Mouse (Mus musculus) testis, postnatal 14 days (tissue): ENCODE measurements around the gene Fat4.

Experiments used
- DNase-seq: peaks from one replicate; pipeline ENCODE4 v3.0.0; 2021; ENCODE audit warnings: low spot score

The Fat4 gene

DNA sequence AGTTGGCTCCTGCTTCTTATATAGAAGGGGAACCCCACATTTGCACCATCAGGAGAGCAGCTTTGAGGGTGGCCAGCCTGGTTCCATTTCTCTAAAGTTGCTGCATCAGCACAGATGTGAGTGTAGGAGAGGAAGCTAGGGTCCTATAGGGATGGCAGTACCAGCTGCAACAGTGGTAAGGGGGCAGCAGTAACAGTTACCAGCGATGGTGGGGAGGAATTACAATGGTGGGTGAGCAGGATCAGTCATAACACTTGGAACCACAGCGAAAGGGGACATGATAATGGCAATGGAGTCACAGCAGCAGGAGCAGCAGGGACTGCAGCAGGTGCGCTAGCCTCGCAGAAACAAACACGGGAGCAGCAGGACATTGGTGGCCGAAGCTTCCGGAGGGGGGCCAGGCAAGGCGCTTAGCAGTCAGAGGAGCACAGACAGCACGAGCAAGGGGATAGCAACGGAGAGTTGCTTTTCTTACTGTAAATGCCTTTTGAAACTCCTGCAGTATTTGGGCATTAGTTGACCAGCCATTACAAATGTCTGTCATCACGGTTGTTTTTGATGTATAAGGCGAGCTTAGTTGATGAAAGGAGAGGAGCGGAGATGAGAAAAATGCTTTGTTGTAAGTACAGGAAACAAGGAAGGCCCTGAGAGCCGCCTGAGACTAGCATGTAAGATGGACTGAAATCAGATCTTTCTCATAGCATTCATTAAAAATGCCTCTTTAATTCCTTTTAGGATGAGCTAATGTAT lies 21.1 kb downstream of the Fat4 start:
- DNase-seq = no peak

DNA sequence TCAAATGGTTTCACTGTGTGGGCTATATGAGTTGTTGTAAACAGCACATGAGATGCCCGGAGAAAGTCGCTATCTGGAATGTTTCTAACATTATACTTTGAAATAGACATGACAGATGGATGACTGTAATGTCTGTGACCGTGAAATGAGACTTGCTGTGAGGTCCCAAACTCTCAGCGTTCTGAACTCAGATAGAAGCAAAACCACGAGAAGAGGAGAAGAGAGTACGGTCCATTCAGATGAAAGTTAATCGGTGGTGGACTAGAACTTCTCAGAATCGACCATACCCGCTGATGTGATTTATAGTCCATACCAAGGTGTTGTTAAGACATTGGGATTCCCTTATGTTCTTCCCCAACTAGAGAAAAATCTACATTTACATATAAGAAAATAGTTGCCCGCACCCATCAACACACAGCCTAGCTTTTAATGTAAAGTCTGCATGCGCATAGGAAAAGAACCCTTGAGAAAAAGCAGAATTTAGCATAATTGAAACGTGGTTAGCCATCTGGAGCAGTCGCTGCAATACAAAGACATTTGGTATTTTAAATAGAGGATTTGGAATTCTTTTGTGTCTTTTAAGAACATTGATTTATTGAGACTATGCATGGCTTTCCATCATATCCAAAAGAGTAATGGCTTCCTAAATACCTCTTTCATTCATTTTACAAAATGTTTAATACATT lies 21.8 kb downstream of the Fat4 start:
- no peak for DNase-seq

DNA sequence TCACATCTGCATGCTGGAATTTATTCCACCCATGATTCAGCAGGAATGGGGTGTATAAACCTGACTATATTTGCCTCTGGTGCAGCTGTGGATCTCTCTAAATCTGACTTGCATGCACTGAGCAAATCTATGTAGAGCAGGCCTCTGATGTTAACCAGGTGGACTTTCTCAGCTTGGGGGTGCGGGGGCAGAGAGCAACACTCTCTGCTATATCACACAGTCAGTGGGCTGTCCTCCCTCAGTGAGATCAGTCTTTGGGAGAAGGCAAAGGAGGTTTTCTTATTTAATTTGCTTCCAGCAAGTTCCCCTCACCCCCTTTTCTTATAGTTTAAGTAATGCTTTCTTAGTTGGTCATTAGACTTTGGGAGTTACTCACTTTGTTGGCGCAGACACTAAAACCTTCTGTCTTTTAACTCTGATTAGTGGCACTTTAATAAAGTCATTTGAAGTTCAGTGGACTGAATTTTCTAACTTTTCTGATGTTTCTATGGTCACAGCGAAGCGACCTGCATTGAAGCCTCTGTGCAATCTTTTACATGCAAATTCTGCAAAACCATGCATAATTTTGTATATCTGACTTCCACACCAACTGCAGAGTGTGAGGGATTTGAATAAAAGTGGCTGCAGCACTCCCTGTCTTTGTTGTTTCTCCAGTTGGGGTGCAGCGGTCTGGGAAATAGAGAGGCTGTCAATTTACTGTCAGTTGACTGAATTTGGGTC lies 26.2 kb downstream of the Fat4 start:
- no peak for DNase-seq

DNA sequence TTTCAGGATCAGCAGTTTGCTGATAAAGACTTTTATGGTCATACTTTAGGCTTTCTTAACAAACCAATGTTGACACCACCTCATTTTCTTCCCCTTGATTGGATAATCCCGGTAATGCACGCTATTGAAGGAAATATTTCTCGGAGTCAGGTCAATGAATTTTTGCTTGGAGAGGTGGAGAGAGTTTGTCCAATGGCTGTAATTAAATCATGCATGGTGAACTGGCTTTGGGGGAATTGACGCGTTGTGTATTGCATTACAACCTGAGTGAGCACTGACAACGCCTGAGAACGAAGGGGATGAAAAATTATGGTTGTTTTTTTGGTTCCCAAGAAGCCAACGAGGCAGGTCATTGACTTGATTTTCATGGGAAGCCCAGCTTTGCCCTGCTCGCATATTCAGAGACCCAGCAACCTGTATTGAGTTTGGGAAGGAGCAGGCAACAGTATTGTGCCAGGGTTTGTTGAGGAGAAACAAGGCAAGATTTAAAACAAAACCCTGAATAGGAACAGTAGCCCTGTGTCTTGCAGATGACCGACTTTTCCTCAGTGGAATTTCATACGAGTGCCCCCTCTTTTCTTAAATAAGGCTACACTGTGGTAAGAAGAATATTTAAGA lies 26.9 kb downstream of the Fat4 start:
- no peak for DNase-seq

DNA sequence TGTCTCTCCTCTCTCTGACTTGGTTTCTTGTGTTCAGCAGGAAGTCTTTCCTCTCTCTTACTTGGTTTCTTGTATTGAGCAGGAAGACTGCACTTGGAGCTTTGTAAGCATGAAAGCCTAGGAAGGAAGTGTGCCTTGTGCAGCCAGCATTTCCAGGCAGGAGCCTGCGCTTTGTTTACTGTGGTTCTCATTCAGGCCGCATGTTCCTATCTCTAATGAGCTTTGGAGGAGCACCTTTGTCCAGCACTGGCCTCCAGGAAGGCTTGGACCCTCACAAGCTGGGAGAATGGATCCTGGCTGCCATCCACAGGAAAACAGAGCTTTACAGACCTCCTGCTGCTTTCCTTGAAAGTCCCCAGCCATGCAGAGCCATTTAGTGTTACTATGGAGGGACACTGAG lies 32.2 kb downstream of the Fat4 start:
- DNase-seq = no peak

DNA sequence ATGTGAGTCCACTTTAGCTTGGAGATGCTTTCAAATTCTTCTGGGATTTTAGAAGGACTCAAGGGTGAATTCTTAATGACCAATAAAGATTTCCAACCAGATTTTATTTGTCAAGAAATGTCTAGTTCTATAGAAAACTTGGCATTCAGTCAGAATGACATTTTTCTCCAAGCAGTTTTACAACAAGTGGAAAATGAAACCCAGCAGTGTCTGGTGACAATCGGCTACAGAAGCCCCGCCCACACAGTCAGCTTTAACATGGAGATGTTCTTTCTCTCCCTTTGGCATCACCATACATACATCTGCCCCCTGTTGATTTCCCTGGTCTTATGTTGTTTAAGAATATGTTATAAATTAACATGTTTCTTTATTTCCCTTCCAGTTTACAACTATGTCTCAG lies 34.3 kb downstream of the Fat4 start:
- DNase-seq = no peak

DNA sequence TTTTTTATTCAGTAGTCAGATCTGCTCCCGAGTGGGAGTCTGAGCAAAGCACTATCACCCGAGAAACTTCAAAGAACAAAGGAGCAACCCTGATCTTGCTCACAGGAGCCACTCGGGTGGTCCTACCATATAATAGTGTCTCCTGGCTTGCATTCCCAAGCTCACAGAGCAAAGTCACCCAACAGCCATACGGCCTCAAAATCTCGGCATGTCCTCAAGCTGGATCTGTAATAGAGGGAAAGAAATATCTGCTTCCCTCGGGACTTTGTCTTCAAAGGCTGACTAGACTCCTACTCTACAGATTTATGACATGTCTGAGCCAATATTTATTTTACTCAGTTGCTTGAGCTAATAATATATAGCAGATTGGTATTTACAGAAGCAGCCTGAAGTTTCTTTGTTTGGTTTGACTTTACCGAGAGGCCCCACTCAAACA lies 36.5 kb downstream of the Fat4 start:
- no peak for DNase-seq

DNA sequence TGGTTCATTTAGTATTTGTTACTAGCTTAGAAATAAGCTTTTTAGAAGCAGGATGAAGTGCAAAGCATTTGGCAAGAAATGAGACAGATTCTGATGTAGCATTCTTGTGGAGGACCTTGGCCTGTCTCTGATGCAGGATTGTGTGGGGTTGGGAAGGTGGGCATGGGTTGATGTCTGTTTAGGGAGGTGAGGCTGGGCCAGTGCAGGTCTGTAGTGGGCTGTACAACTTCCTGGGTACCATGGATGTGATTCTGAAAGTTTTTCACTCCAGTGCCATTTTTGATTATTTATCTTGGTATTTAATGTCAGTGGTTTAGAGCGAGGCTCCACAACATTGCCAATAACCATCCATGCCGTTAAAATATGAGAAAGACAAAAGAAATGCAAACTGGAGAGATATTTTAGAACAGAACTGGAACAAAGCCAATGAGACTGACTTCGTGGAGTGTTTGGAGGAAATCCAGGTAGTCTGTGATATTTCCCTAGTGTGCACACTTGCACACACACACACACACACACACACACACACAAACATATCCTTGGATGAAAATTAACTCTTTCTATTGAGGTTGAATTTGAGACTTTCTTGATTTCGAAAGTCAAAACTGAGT lies 41.4 kb downstream of the Fat4 start:
- DNase-seq = no peak

DNA sequence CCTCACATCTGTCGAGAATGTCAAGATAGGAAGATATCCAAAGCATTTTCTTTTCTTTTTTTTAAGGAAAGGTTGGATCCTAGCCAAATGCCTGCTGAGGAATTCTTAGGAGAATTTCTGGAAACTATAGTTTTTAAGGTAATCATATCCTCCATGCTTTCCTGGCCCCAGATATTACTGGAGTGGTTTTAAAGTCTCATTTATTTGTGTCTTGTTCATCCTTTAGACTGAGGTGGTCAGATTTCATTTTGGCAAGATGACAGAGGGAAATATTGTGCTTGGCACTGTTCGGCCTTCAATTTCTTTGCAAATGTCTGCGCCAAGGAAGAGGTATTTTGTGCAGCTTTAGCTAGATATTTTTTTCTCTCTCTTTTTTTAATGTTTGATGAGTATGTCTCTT lies 42.0 kb downstream of the Fat4 start:
- DNase-seq = no peak

DNA sequence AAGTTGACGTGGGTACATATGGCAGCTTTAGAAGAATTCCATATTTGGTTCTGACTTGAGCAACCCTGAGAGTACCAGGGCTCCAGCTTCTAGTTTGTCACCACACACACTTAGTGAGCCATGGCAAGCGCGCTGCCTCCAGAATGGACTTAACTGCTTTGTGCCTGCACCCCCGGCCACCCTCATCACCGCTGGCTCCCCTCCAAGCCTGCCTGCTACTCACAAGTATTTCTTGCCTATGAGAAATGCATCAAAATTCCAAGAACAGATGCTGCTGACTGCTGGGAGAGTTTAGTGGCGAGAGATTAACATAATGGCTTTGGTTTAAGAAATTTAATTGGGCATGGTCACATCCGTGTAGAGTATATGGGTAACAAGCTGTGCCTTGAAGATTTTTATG lies 48.0 kb downstream of the Fat4 start:
- DNase-seq = no peak

DNA sequence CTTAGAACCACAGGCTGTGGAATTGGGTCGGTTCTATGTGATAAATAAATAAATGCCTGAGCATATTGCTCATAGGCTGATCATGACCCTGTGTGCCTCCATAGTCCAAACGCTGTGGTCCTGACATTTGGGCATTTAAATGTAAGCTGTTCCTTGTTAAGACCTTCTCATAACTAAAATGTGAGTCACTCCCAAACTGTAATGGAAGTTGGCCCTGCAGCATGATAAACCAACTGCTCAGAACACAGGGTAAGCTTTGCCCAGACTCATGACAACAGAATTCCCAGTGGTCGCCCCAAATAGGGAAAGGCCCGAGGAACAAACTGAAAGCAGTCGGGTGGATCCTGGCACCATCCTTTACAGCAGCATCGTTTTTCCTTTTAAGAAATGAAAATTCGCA lies 49.7 kb downstream of the Fat4 start:
- no peak for DNase-seq

DNA sequence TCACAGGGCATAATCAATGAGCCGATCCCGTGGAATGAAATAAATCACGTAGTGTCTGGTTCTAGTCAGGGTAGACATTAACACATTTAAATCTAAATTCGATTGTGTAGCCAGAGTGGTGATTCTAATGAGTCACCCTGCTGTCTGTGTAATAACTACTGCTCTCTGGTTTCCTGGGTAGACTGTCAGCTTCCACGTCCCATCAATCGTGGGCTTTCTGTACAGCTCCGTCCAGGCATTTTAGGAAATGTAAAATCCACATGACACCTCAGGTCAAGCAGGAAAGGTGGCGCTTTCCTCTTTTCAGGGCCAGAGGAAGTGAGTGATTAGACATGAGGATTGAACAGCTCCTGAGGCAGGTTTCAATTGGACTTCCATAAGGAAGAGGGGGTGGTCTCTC lies 50.4 kb downstream of the Fat4 start:
- DNase-seq = no peak

DNA sequence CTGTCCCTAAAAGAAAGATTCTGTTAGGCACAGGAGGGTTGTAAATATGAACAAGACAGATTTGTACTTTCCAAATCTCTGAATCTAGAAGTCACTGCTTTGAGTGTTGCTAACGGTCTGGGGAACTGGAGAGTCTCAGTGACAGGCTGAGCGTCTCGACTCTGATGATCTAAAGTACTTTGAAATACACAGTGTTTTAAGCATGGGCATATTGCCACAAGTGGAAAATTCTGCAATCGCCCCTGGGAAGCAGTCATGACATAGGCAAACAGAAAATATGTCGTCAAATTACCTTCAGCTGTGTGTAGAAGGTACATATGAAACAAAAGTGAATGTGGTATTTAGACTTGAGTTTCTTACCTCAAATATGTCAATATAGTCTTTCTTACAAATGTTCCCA lies 51.4 kb downstream of the Fat4 start:
- DNase-seq = no peak

DNA sequence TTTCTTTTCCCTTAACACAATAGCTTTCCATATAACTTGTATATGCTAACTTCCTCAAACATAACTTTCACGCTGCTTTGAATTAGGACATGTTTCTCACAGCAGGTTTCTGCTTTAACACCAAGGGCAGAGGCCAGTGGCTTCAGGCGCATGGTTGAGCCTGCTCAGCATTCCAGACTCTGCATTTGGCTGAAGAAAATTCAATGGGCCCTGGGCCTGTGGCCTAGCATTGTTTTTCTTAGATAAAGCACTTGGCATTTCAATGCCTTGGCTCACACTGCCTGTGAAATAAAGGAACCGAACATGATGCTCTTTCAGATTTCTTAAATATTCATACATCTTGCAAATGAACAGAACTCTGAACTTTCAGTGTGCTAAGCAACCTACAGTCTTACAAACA lies 52.8 kb downstream of the Fat4 start:
- no peak for DNase-seq

DNA sequence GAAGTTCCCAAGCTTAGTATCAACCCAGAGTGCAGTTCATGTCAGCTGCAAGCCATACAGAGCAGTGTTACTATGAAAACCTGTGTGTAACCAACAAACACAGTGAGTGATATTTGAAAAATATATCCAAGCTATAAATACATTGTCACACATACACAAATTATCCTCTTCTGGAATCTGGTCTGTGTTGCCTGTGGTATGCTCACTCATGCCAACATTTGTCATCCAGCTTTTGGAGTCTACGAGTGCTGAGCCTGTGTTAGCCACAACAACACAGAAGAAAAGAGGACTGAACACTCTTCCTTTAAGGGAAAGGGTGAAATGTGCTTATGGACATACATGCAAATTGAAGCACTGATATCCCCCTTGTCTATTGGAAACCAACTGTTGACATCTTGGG lies 53.6 kb downstream of the Fat4 start:
- no peak for DNase-seq

DNA sequence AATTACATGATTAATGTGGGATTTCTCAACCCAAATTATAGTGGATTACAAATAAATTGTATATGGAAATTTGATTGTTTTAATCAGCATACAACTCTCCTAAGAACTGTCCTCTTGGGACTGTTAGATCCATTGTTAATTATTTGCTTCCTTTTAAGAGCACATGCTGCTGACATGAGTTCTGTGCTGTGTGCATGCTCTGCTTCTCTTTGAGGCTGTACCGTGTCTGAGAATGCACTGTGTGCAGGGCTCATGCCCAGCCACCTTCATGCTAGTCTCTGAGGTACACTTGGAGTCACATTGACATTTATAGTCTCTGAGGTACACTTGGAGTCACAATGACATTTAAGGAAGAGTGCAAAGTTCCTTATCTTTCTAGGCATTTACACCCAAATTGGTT lies 58.4 kb downstream of the Fat4 start:
- DNase-seq = no peak

DNA sequence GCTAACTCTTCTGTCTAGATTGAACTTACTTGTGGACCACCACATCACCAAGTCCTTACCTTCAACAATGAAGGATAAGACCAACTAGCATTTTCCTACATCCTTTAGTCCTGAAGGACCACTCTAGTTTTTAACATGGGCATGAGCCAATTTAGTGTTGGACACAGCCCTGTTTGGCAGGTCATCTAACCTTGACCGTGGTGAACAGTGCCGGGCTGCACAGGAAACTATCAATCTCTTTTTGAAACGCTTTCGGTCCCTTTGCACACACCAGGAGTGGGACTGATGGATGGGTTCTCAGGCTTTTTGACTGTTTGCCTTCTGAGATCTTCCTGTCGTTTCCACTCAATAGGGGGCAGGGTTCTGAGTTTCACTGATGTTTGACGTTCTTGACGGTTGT lies 61.0 kb downstream of the Fat4 start:
- DNase-seq = no peak

DNA sequence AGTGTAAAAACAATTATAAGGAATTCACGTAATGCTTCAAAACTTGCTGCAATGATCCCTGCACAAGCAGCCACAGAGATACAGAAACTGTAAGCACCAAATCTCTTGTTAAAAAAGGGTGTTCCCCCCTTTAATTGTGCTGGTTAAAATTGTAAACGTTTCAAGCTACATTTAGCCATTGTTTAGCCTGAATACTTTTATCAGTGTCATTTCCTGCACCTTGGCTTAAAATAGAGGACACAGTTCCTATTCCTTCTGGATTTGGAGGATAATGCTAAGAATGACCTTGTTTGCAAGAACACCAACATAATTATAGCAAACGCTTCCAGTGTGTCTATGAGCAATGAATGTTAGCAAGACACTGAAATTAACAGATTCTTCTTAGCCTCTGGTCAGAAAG lies 65.9 kb downstream of the Fat4 start:
- DNase-seq = no peak

DNA sequence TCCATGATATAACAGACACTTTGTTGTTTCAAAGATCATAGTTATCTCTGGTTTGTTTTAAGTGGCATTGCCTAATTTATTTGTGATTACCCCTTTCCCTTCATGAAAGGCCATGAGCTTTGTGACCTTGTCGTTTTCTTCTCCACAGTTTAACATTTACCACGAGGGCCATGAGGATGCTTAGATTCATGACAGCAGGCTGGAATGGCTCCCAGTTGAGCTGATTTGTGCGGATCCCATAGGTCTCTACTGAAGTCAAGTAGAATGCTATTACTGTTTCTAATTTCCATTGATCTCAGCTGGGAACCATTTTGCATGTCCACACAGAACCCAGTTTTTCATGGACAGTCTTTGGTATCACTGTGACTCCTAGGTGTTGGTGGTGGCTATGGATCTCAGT lies 67.5 kb downstream of the Fat4 start:
- no peak for DNase-seq

DNA sequence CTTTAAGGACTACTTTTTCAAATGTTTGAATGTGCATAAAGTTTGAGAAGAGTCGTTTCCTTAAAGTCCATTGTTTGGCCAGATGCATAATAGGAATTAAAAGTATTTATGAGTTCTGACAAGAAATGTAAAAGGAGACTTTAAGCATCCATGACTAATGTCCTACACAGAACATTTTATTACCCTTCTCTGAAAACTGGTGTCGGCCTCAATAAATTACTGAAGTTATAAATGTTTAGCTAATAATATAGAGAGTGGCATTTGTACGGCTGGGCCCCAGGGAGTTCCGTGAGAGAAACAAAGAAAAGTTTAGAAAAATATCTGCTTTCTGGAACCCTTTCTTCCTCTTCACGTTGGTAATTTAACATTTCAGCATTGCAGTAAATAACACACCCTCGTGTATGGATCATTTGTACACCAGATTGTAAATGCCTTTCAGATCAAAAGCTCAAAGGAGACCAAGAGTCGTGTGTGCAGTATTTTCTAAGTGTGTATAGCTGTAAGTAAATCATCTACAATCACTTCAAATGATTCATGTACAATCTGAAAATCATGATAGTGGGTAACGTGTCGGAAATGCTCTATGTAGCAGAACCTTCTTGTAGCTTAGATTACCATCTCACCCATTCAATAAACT lies 69.4 kb downstream of the Fat4 start:
- no peak for DNase-seq

DNA sequence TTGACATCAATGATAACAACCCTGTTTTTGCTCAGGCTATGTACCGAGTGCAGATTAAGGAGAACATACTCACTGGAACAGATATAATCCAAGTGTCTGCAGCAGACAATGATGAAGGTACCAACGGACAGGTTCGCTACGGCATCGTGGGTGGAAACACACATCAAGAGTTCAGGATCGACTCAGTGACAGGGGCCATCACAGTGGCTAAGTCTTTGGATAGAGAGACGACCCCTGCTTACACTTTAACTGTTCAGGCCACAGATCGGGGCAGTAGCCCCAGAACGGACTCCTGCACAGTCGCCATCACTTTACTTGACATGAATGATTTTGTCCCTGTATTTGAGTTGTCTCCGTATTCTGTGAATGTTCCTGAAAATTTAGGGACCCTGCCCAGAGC lies 70.4 kb downstream of the Fat4 start:
- no peak for DNase-seq

DNA sequence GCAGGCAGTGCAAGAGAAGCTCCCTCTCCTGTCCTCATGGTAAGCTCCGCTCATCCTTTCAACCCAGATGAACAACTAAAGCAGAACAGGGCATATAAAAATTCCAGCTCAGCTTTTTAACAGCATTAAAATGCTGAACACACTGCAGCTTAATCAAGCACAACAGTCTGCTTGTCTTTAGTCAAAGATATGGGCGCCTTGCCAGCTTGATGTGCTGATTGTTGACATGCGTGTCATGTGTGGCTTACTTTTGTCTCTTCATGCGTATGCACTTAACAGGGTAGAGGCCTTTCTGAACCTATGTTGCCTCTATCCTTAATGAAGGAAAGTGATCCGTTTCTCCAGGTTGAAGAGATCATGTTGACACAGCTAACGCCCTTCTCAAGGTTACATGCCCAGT lies 75.6 kb downstream of the Fat4 start:
- no peak for DNase-seq
